ENCODE assay signal across 15 mouse cellular contexts in genomic region chr10:126628057-126628456, GRCm38 (mm10).
DNase-seq lines count a peak whose midpoint lies in the region; ATAC-seq and TF ChIP-seq lines count a peak whose summit lies in the region.
"Had no signal": no experiment of that assay in that cellular context is flagged by ENCODE, and none has a peak within 500 bp of the region (broad histone marks: within the 10 kb centered on the region; RNA-seq: fewer than 3 reads in every experiment).

No protein-coding gene starts in this region.

- H3K4me3 ChIP-seq in gastrocnemius, adult 2 months: no peak overlapping the region
- H3K4me3 ChIP-seq in lung, embryonic 14.5 days (ENCODE audit: low read depth, low read length): no peak overlapping the region
- H3K4me3 ChIP-seq: liver, embryonic 13.5 days; myocyte had no signal

- H3K9ac ChIP-seq in lung, embryonic 14.5 days: no peak overlapping the region
- H3K9ac ChIP-seq: hindbrain, embryonic 14.5 days; liver, embryonic 13.5 days had no signal

- H3K36me3 ChIP-seq in lung, embryonic 14.5 days (ENCODE audit: insufficient read depth): no peaks in the 10 kb centered on the region
- H3K36me3 ChIP-seq: liver, embryonic 13.5 days had no signal

- DNase-seq in gastrocnemius, adult 2 months: no peak
- DNase-seq in gastrocnemius, postnatal 4 days (ENCODE audit: low spot score in 2 of 2): no peak
- peak; percentile 28 for DNase-seq in lung, embryonic 14.5 days
- no peak for DNase-seq in lung, postnatal 4 days
- DNase-seq in ZHBTc4 (ENCODE audit: low read depth, low spot score): peak; percentile 50
- peak; percentile 50 for DNase-seq in retina, embryonic 14.5 days (ENCODE audit: low spot score)
- DNase-seq in thymus, adult 18-20 months: no peak
- no peak for DNase-seq in cerebellum, adult 9-10 months
- DNase-seq: adrenal gland, adult 8-10 months; cerebellum, postnatal 14 days; kidney, adult 9 months; liver, embryonic 13.5 days had no signal

- 32% methylated on average over 4 of the region's 4 CpGs for WGBS in lung, embryonic 14.5 days

- intact Hi-C loops in gastrocnemius, adult 2 months (cut with DNase I): no loop called here

- H3K4me1 ChIP-seq in lung, embryonic 14.5 days (ENCODE audit: insufficient read depth): no peaks in the 10 kb centered on the region
- H3K4me1 ChIP-seq: liver, embryonic 13.5 days had no signal

- peak; percentile 32; the same call in 1 of the 2 replicates for TF ChIP-seq CTCF in gastrocnemius, adult 2 months (IDR thresholded peaks at IDR 0.05)
- TF ChIP-seq CTCF in lung, embryonic 14.5 days (IDR thresholded peaks at IDR 0.05; ENCODE audit: low read depth): peak; percentile 57

- H3K4me2 ChIP-seq in lung, embryonic 14.5 days: no peak overlapping the region
- H3K4me2 ChIP-seq: hindbrain, embryonic 14.5 days; liver, embryonic 13.5 days had no signal

- no peaks in the 10 kb centered on the region for H3K27me3 ChIP-seq in lung, embryonic 14.5 days (ENCODE audit: insufficient read depth, low read length)
- H3K27me3 ChIP-seq: liver, embryonic 13.5 days had no signal

- ATAC-seq in lung, embryonic 14.5 days (ENCODE audit: insufficient read depth): no peak

- H3K9me3 ChIP-seq in lung, embryonic 14.5 days (ENCODE audit: low read depth, low read length): no peaks in the 10 kb centered on the region
- H3K9me3 ChIP-seq: liver, embryonic 13.5 days had no signal

- H3K27ac ChIP-seq in gastrocnemius, adult 2 months: no peak overlapping the region
- H3K27ac ChIP-seq in lung, embryonic 14.5 days (ENCODE audit: low read depth): no peak overlapping the region
- H3K27ac ChIP-seq: hindbrain, embryonic 14.5 days; liver, embryonic 13.5 days; macrophage had no signal

Comparison
In these comparisons a context has a peak if more than half of its experiments do, and no peak if none do; other contexts are left out.
1. DNase-seq: peak in lung, embryonic 14.5 days (single experiment), ZHBTc4 (single experiment) and retina, embryonic 14.5 days (single experiment); none in gastrocnemius, adult 2 months (single experiment), gastrocnemius, postnatal 4 days (0 of 2), lung, postnatal 4 days (0 of 2), thymus, adult 18-20 months (0 of 2) and cerebellum, adult 9-10 months (single experiment).